Mouse (Mus musculus): Measurements from ENCODE around the gene H2al1m.
"Not testable (repeated sequence)": the region's sequence is repeated elsewhere in the genome, so short reads cannot be mapped to it uniquely, and the experiment has no call there.

Gene H2al1m

DNA sequence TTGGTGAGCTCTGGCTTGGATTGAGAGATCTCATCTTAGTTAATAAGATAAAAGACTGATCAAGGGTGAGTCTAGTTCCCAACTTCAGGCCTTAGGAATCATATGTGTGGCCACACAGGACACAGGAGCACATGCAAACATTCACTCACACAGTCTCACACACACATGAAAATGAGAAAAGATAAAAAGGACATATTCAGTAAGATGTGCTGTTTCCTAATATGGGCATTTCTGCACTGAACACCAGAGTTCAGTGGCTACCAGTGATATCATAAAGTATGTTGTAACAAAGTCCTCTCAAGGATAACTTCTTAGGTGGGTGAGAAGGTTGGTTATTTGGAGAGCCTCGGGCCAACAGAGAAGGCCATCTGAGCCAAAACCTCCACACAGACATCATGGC, at the start of gene H2al1m:
H2al1m (plus strand) TSS at position 301 of the 400 bp plus-strand sequence.
- DNase-seq = not testable (repeated sequence)

DNA sequence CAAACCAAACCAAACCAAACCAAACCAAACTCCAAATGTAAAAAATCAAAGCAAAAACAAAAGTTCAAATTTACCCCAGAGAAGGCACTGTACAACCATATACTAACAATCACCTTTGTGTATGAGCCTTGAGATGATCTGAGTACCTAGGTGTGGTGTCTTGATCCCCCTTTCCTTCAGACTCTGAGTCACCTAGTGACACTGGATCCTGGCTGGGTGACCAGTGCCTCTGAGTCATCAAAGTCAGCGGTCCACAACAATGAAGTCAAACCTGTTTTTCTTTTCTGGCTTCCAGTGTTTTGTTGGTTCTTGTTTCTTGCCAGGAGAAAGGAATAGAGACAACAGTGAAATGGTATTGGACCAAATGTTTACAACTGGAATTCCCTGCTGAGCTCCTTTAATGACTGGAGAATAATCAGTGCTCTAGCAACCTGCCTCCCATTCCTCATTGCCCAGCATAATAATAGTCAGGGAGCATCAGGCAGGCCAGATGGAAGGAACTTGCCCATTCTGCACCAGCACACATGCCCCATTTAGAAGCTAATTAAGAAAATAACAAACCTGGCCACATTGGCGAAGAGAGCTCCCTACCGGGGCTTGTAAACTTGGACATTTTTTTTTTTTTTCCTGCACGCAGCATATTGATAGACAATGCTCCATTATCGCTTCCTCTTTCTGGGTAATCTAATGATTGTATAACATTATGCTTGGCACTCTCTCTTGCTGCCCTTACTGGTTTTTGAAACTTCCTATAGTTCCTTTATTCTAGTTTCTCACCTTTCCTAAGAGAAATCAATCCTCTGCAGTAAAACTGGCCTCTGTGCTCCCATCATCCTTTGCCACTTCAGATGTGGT, 42.6 kb upstream of the H2al1m start:
- DNase-seq = peak; percentile 53 to 63

DNA sequence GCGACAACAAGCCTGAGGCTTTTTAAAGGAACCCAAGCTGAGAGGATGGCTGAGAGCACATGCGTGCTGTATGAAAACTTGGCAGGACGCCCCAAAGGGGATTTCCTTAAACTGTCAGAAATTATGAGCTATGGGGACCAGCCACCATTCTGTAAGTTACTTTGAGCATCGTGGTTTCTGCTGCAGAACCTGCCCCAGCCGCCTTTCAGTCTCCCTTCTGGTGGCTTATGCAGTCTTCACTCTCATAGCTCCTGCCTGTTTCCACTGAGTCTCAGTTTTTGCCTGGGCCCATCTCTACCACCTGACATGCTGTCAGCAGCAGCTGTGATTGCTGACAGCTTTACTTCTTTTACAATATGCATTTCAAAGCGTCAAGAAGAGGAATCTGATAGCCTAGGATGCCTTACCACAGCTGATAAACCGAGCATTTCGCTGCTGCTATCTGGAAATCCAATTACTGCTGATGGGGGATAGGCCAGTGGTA, 40.1 kb upstream of the H2al1m start:
- DNase-seq = peak; percentile 16 to 36

DNA sequence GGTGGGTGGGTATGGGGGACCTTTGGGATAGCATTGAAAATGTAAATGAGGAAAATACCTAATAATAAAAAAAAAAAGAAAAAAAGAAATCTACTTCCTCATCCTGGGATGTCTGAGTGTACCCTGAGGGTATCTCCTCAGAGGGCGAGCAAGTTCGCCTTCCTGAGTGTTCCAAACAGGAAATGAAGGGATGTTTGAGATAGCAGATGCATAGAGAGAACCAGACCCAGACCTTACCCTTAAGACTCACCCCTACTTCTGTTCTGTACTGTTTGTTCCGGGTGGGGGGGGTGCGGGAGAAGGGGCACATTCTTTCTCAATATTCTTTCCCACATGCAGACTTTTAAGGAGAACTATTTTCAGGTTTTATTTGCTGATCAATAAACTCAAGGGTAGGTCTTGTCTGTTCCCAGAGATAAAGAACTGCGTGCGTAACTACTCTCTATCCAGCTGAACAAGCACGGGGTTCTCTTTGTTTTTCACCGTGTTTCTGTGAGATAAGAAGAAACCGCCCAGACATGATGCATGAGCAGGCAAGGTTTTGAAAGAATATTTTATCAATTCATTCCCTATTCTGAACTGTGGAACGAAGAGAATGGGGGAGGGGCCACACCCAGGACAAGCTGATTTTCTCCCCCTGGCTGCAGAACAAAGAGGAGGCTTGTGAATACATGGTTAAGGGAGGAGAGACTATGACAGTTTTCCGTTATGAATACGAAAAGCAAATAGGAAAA, 38.8 kb upstream of the H2al1m start:
- DNase-seq = no peak

DNA sequence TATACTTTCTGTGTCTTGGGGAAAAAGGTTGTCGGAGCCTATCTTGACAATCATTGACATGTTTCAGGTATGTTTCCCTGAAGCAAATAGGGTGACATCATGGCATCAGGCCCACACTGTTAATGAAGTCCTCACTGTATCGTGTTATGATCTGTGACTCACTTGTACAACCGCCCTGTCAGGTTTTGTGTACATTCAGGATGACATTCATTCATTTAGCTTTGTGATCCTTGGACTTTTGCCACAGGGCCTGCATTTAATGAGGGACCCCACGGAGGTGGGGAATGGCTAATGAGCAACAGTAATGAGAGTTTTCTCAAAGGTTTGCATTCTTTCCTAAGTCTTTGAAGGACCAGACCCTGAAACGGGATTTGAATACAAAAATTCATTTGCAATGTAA, 34.7 kb upstream of the H2al1m start:
- no peak for DNase-seq

DNA sequence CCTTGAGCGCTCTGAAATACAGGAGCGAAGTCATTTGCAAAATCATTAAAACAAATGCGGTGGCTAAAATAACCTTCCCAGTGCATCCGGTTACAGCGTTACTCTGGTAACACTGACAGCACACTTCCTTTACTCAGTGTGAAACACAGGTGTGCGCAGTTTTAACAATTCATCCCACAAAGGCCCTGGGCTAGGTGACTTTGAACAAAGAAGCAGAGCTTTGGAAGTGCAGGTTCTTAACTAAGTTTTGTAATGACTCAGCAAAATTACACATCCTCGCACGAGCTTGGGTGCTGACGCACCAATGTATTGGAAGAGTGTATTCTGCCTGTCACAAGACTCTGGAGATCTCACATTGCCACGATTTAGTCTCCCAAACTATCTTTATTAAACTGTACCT, 29.6 kb upstream of the H2al1m start:
- no peak for DNase-seq

DNA sequence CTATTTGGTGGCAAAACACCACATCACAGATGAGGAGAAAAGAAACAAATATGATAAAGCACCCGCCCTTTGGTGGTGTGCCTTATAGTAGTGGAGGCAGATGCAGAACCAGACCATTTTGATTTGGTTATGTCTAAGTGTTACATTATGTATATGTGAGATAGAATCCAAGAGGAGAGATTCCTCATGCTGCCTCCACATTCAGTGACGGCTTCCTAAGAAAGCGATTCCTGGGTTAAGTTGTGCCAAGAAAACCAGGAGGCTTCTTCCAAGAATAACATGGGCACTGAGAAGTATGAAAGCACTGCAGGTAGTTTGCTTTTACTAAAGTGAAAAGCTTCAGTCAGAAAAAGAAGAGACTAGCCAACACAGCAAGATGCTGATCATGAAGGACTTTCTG, 28.7 kb upstream of the H2al1m start:
- no peak for DNase-seq

DNA sequence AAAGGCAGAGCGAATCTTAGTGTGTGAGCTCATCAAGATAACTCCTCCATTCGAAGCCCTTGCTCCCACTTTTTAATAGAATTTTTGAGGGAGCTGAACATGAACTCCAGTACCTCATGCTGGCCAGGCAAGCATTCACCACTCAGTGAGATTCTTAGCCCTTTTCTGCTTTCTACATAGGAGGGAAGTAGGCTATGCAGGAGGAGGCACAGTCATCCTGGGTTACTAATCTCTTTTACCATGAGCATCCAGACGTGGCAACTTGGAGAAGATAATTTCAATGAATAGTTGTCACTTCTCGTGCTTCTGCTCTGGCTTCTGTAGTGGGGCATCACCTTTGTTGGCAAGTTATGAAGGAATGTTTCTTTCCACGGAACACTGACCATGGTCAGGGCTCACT, 26.8 kb upstream of the H2al1m start, which contains the start of gene Gm14862:
Gm14862 (minus strand) TSS at position 134 of the 400 bp plus-strand sequence.
- no peak for DNase-seq

DNA sequence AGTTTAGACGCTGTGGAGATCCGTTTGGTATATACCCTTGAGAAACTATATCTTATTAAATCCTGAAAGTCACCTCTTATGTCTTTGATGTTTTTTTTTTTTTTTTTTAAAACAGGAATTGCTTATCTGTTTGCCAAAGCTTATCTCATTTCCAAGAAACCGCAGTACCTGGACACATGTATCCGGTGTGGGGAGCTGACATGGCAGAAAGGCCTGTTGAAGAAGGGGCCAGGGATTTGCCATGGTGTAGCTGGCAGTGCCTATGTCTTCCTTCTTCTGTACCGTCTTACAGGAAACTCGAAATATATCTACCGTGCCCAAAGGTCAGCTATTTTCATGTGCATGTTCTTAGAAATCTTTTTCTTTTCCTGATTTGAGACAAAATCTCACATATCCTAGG, 25.7 kb upstream of the H2al1m start:
- no peak for DNase-seq

DNA sequence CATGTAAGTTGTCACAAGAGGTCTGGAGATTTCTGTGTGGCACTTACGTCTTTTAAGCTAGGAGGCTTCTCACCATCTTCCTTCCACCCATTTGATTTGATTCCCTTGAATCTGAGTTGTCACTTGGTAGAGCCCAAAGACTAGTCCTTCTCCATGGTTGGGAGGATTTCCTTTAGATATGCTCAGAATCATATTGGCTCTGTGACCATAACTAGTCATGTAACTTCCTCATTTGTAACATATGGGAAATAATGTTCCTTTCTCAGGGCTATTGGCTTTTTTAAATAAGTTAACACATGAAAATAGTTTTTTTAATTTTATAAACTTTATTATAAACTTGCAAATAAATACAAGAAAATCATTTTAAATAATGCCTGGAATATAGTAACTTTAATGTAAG, 24.3 kb upstream of the H2al1m start:
- no peak for DNase-seq

DNA sequence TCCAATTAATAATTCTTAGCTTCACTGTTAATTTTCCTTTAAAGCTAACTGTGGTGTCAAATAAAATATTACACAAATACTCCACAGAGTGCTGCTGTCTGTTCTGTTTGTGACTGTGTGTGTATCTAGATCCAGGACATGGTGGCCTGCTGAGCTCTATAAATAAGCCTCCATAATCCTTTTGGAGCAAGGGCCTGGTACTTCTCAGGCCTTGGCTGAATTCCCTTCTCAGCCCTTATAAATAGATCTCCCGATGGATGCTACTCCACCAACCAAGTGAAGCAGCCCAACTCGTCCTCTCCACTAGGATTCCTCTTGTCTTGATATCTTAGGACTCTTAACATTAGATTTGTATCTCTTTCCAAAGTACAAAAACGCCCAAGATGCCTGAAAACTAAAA, 12.5 kb upstream of the H2al1m start:
- DNase-seq = peak; percentile 36 to 55

DNA sequence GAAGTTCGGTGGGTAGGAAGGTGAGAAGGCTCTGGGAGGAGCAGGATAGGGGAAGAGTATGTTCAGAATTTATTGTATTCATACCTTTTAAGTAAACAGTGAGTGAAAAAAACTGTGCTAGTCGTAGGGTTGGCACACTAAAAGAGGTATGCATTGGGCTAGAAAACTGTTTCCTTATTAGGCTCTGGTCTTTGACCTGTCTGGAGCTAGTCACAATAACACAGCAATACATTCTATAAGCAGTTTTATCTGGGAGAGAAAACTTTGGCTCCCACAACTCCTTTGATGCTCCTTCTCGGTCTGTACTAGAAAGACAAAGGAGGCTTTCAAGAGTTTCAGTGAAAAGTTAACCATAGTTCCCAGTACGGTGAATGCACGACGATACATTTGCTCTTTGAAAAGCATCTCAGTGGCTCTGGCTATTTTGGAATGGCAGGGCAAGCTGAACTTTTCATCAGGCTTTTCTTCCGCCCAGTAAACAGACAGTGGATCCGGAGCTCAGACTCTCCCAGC, 11.6 kb upstream of the H2al1m start:
- no peak for DNase-seq

DNA sequence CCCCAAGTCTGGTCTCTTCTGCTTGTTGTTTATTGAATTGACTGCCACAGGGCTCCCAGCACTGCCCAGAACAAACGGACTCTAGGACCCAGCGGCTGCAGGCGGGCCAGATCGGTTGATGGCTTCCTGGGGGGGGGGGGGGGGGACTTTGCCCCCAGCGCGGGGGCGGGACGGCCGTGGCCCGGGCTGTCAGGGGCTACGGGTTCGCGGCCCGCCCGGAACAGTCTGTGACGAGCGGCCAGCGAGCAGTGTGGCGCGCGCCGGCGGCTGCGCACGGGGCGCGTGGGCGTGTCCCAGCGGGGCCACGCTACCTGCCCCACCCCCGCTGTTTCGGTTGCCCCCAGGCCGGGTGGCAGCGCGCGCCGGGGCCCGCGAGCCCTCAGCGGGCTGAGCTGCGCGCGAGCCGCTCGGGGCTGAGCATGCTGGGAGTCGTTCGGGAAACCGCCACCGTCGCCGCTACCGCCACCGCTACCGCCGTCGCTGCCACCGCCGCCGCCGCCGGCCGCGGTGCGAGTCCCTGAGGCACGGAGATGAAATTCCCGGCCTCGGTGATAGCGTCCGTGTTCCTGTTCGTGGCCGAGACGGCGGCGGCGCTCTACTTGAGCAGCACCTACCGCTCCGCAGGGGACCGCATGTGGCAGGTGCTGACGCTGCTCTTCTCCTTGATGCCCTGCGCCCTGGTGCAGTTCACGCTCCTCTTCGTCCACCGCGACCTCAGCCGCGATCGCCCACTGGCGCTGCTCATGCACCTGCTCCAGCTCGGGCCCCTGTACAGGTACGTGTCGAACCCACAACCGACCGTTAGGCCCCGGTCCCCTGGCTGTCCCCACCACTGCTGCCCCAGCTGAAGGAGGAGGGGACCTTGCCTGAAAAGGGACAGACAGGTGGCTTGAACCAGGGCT, 10.9 kb upstream of the H2al1m start, which contains the start of gene Xk:
Xk (plus strand) TSS at position 297 of the 902 bp plus-strand sequence.
- peak; percentile 68 to 75 for DNase-seq

DNA sequence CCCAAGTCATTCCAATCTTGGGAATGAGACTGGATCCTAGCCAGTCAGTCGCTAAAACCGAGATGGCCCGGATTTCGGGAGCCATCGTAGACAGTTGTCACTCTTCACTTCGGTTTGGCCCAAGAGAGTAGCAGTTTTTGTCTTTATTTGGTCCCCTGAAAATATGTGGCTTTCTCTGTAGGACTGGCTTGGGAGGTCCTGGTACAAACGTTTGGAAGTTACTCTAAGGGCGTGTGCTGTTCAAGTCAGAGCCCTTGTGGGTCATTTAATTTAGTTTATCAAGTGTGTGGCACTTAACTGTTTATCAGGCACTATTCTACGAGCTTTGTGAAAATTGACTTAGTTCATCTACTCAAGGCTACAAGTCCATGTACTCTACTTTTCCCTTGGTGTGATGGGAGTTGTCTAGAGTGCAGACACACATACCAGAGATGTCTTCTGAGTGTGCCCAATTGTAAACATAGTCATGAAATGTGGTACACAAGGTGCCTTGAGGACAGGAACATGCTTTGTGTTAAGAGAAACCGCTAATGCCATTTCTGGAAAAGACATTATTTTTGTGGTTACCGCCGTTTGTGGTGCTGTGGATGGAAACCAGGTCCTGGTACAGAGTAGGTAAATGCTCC, 10.1 kb upstream of the H2al1m start:
- no peak for DNase-seq

DNA sequence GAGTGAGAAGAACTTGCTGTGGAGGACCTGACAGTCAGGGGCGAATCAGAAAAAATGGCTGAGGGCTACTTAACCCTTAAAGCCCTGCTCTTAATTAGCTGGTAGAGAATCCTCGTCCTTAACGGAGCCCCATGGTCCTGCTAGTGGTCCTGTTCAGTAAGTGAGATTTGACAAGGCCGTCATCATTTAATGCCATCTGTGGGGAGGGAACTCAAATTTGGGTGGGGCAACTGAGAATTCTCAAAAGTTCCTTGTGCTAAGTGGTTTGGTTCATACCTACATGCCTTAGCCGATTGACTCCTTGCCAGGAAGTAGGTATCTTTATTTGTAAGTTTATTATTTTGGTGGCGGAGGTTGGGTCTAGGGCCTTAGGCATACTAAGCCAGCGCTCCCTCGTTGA, 9.2 kb upstream of the H2al1m start:
- DNase-seq = no peak

DNA sequence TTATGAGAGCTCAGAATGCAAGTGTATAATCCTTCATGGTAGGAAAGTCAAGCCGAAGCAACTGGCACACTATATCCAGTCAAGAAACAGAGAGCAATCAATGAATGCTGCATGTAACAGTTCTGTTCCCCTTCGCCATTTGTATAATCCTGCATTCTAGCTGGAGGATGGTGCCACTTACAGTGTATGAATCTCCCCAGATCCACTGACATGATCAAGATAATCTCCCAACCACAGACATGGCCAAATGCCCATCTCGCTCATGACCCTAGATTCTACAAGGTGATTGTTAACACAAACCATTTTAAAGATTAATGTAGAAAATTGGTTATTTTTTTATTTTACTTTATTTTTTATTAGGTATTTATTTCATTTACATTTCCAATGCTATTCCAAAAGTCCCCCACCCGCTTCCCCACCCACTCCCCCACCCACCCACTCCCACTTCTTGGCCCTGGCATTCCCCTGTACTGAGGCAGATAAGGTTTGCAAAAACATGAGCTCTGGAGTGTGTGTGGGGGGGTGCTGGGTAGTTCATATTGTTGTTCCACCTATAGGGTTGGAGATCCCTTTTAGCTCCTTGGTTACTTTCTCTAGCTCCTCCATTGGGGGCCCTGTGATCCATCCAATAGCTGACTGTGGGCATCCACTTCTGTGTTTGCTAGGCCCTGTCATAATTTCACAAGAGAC, 9.7 kb downstream of the H2al1m start:
- not testable (repeated sequence) for DNase-seq

DNA sequence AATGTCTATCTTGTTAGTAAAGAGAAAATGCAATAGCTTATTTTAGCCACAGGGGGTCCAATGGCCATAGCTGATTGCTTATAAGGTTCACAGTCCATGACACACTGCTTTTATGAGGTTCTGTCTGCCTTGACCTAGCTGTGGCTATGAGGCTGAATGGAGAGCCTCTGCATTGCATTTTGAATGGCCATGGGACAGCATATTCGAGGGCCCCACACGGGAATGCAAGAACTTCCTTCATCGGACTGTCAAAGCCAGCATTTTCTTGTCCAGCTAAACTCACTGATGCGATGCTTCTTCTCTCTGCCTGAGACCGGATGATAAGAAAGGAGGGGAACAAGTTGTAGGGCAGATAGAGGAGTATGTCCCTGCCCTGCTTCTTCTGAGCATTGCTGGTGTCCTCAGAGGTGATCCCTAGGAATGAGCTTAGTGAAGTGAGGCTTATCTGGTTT, 14.9 kb downstream of the H2al1m start:
- no peak for DNase-seq

DNA sequence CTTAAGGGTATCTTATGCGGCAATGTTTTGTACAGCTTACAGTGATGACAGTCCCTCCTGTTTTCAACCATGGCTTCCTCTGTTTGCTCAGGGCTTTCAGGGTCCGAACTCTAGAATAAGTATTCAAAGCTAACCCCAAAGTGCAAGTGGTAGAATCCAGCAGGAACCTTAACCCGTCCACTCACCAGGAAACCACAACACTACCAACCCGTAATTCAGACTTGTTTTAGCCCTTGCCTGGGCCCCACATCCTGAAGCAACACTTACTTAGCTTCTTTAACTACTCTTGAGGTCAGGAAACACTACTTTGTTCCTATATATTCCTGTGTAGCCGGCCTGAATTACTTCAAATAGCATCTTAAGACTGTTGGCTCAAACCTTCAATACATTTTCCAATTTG, 19.2 kb downstream of the H2al1m start:
- no peak for DNase-seq

DNA sequence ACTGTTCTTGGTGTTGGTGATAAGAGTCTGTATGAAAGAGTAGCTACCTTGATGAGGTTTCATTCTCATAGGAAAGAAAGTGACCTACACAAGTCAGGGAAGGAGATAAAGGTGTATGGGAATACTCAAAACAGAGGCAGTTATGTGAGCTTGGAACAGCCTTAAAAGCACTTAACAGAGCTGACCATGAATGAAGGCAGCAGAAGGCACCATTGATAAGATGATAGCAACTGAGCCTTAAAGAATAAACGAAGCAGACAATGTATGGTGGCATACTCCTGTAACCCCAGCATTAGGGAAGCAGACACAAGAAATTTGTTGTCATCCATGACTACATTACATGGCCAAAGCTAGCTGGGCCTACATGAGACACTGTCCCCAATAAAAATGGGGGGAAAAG, 19.9 kb downstream of the H2al1m start:
- DNase-seq = no peak

DNA sequence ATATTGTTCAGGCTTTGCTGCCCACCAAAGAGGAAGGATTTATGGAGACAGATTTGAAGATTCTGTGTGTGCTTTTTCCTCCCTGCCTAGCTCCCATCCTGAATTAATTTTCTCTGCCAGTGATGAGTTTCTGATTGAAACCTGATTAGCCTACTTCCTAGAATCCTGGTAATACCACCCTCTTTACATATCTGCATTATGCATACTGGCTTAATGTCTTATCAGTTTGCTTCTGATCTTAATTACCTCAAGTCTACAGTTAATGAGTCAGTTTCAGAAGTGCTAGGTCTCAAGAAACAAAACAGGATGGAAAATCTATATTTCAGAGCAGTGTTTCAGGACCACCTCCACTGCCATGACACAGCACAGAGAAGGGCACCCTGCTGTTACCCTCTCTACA, 32.9 kb downstream of the H2al1m start:
- DNase-seq = not testable (repeated sequence)

DNA sequence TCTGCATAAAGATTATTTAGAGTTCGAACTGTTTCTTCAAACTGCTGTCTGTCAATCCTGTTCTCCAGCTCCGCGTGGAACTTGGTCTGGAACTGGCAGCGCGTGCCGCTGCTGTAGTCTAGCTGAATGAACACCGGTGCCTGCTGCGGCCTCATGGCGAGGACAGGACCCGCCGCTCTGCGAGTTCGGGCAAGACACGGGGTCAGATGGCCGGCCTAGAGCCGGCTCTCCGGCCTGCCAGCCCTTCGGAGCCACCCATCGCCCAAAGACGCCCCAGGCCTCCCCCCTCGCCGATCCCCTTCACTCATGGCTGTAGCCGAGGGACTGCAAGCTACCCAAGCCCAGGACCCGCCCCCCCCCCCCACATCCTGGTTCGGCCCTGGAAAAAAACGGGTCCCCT, 44.4 kb downstream of the H2al1m start:
- DNase-seq = not testable (repeated sequence)

Measured in cerebellum, postnatal 36 days (tissue).